Mouse (Mus musculus) right cerebral cortex, adult 2 months (tissue): ENCODE measurements around the gene Myl12a.
"Not testable (repeated sequence)": the region's sequence is repeated elsewhere in the genome, so short reads cannot be mapped to it uniquely, and the experiment has no call there.

Experiments
- DNase-seq, 2 experiments: peaks; one replicate each; pipeline ENCODE4 v3.0.0; 2021 to 2022; ENCODE audit warnings: low spot score in 2 of 2

Myl12a gene

DNA sequence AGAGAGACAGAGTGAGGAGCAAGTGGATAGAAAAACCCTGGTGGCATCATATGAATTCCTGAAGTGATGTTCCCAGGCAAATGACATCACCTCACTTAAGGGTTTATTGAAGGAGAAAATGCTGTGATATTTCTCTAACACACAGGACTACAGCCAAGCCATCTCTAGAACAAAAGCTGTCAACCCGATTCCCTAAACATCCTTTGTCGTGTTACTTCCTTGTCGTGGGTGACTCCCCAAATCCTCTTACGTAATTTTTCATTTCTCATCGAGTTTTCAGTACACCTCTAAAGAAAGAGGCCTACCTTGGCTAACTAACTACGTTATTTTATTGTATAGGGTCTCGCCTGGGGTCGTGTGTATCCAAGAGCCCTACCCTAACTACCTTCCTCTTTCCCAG lies 13.2 kb downstream of the Myl12a start:
- no peak for DNase-seq

DNA sequence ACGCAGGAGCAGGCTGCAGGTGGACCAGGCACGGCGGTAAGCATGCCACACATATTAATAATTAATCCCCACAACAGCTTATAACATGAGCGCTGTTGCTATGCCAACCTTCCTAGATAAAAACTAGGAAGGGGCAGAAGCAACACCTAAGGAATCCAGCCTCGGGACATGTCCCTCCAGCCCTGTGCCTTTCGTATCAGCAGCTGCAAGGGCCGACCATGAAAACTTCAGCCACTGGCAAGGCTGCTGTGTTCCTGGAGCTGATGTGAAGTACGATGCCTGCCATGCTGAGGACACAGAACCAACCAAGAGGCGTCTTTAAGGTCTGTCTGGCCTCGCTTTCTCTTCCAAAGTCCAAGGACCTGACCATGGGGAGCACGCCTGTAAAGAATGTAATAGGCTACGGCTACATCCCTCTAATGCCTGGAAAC lies 14.3 kb downstream of the Myl12a start:
- no peak for DNase-seq

DNA sequence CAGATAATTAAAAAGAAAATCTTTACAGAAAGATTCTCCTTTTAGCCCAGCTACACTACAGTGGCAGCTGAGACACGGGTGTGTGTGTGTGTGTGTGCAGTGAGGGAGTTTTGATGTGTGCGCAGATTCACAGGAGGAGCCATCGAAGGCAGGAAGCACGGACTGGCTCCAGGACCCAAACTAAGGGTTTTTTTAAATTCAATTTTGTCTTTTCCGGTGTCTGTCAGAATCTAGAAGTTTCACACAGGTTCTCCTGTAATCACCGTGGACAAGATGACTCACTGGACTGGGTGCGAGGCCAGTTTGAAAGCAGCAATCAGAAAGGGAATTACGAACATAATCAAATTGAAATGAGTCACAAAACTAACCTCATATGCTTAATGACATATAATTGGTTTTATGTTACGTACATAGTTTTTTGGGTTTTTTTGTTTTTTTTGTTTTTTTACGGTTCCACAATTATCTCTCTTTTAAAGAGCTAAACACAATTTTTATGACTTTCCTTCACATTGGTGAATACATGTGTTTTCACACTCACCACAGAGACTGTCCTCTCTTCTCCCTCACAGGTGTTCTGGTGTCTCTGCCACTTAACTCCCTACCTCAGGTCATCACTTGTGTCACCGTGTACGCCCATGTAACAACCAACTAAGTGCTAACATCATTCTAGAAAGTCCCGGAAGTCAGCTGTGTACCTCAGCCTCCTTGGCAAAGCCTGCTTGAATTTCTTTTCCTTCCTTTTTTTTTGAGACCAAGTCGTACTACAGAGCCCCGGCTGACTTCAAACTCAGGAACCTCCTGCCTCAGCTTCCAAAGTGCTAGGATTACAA lies 15.6 kb downstream of the Myl12a start:
- no peak for DNase-seq

DNA sequence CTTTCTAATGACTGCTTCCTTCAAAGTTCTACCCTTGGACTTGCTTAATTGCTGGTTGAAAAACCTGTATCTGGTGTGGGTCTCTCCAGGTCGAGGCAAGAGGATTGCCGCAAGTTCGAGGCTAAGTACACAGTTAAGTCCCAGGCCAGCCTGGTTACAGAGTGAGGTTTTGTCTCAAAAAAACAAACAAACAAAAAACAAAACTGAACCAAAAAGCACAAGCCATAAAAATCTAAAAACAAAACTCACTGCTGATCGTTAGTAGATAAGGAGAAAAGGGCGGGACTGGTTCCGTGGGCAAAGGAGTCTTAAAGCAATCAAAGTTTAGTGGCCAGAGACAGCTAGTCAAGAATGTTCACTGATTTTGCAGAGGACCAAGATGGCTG lies 16.3 kb downstream of the Myl12a start:
- no peak for DNase-seq

DNA sequence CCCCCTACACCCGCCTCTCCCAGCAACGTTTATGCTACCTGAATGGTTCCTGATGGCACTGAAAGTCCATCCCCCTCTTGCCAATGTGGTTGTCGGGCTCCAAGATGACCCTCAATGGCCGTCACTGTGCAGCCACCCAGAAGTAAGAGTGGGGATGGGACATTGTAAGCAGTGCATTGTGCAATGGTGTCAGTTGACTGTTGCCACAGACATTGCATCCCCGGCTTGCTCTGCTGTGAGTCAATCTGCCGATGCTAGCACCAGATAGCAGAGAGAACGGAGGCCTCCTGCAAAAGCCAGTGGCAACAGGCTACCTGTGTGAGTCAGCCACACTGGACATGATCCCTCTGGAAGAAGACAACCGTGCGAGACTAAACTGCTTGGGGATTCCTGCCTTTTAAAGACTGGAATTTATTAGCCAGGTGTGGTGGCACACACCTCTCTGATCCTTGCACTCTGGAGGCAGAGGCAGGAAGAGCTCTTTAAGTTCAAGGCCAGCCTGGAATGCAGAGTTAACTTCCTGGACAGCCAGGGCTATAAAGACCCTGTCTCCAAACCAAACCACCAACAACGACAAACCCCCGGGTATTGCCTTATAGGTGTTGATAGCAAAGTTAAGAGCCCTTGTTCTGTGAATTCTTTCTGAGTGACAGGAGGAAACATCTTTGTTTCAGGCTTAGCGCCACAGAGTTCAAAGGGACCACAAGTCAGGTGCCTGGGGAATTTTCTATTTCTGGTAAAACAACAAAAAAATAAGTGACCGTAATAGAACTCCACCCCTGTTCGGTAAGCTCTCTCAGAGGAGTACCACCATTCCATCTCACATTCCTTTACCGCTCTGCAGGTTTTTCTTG lies 16.9 kb downstream of the Myl12a start:
- DNase-seq = no peak

DNA sequence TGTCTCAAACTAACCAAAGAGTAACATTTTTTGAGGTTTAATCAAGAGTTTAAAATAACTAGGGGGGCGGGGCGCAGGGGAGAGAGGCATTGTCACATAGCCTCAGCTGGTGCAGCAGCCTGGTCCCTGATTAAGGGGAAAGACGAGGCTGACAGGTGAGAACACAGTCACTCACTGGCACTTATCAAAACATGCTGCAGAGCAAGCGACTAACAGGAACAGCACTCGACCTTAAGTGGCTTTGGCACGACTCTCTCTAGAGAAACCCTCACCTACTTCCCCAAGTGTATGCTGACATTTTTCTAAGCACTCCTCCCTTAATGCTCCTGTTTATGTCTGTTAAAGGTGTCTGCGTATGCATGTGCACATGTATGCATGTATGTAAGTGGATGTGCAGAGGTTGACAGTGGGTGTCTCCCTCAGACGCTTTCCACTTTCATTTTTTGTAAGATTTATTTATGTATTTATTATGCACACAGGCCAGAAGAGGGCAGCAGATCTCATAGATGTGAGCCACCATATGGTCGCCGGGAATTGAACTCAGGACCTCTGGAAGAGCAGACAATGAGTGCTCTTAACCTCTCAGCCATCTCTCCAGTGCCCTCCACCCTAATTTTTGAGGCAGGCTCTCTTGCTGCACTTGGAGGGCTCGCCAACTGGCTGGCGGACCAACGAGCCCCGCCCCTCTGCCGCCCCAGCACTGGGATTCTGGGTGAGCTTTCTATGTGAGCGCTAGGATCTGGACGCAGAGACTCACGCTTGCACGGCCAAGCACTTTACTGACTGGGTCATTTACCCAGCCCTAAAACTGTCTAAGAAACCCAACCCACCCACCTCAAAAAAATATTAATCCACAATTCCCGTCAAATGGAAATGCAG lies 23.1 kb downstream of the Myl12a start:
- no peak for DNase-seq

DNA sequence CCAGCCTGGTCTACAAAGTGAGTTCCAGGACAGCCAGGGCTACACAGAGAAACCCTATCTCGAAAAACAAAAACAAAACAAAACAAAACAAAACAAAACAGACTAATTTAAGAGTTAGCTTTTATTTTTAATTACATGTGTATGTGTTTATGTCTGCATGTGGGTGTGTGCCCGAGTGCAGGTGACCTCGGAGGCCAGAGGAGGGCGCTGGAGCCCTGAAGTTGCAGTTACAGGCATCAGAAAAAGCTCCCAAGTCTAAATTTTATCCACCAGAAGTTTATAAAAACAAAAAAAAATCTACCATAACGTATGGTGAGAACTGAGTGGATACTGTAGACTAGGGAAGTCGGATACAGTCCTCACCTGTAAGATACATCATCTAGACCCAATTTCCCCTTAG lies 24.9 kb downstream of the Myl12a start:
- DNase-seq = no peak

DNA sequence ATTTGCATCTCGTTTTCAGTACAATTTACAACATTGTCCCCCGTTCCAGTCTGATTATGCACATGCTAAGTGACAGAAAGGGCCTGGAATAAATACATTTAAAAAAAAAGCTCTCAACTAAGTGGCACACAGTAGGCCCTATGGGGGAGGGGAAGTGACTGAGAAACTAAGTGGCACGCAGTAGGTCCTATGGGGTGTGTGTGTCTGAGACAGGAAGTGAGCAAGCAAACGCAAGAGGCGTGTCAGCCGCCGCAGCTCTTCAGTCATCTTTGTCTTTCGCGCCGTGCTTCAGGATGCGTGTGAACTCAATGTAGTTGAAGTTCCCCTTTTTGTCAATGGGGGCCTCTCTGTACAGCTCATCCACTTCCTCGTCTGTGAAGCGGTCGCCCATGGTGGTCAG lies 28.6 kb downstream of the Myl12a start:
- not testable (repeated sequence) for DNase-seq

DNA sequence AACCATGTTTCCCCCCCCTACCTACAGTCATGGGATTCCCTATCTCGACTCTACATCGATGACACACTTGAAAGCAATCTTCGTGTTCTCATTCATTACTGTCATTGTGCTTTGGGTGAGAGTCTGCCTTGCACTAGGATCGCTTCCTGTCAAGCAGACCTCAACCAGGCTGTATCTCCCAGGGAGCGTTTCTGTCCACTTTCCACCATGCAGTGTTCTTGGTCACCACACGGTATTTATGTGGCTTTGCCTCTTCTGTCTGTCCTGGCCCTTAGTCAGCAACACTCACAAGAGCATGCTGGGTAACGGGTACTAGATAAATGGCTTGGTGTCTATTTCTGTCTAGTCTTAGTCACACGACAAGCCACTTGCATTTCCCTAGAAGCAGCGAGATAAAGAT lies 29.3 kb downstream of the Myl12a start:
- DNase-seq = no peak

DNA sequence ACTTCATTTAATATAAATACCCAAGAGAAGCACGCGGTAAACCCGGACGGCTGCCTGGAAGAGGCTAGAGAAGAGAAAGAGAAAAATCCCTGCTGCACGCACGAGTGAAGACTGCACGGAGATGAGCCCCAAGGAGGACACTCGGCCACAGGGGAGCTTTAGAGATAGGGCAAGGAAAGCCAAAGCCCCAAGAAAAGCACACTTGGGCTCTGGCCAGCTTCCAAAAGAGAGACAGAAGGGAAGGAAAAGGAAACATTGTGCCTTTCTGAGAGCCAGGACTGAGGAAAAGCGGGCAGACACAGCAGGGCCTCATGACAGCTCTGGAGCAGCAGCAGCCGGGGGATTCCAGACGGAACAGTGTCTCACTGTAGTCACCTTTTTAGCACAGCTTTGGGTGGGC lies 31.5 kb downstream of the Myl12a start:
- DNase-seq = no peak

DNA sequence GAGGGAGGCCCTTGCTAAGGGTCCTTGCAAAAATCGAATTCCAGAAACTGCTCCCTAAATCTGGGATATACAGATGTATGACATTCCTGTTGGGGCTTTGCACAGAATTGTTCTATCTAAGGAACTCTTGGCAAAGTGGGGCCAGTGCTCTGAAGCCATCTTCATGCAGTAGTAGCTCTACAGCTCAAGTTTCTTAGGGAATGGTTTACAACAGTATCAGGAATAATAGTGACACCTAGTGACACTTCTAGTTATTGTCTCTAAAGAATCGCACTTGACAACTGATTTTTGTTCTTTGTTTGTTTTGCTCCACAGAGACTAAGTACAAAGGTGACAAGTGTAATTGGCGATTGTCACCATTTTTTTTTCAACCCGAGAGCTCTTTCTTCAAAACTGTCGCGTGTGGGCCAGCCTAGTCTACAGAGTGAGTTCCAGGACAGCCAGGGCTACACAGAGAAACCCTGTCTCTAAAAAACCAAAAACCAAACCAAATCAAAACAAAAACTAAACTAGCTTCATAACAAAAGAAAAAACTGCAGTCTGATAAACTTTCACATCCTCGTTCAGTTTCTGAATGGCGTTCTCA lies 34.0 kb downstream of the Myl12a start:
- DNase-seq = no peak

DNA sequence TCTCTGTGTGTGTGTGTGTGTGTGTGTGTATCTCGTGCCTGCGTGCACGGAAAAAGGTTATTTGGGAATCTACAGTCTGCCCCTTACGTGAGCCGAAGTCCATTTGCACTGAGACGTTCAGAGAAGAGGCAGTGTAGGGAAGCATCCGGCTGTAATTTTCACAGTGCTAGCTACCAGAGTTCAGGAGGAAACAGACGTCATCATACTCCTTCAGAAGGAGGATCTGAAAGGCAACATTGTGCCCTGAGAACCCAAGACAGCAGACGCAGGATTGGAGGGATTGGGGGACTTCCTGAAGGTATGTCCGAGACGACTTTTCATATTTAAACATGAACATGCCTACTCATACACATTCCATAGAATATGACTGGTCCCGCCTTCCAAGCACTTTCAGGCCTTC lies 35.0 kb downstream of the Myl12a start:
- DNase-seq = no peak

DNA sequence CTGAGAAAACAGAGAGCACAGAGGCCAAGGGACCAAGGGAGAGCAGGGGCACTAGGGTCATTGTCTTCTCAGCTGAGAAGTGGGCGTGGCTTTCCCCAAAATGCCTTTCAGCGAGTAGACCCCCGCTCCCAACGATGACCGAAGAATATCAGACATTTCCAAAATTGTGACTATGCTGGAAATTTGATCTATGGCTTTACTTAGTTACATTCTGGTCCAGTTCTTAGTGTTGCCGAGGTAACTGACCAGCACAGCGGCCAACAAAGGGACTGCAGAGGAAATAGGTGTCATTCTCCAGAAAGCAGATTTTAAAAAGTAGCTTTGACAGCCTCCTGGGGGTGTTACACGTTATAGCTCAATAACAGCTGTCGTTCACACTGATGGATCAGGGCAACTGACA lies 35.5 kb downstream of the Myl12a start:
- no peak for DNase-seq

DNA sequence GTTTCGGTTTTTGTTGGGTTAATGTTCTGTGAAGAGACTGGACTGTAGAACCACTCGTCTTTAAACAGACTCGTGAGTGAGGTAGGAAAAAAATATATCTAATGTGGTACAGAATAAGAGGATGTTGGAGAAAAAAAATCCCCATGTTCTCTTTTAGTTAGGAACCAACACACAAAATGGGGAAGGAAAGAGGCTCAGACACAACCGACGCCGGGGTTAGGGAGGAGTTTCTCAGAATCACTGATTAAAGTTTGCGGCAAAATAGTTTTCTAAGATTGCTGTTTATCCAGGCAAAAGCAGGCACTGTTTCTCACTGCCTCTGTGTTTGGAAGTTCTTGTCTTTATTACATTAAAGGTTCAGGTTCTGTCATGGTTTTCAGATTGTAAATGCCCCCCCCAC lies 36.6 kb downstream of the Myl12a start:
- DNase-seq = no peak

DNA sequence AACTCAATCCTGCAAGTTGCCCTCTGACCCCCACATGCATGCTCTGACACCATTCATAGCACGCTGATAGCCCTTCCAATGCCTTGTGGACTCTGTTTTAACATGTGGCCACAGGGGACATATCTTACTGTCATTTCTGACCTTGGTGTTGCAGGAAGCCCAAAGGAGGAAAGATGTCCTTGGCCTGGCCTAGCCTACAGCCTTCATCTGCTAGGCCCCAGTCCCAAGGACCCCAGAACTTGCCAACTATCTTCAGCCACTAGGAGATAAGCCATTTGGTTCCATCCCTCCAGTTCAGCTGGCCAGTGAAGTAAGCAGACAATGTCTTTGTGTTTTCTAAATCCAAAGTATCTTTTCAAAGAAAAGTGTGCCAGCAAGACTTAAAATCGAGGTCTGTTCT lies 37.4 kb downstream of the Myl12a start:
- DNase-seq = no peak

DNA sequence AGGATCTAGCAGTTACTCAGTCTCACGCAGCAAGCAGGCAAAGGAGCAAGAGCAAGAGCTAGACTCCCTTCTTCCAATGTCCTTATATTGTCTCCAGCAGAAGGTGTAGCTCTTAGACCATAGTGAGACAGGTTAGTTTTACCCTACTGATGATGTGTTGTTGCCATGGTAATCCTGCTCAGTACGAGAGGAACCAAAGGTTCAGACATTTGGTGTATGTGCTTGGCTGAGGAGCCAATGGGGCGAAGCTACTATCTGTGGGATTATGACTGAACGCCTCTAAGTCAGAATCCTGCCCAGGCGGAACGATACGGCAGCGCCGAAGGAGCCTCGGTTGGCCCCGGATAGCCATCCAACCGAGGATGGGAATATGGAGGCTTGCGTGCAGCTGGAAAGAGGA lies 39.1 kb downstream of the Myl12a start:
- DNase-seq = peak; percentile 99 to 100

DNA sequence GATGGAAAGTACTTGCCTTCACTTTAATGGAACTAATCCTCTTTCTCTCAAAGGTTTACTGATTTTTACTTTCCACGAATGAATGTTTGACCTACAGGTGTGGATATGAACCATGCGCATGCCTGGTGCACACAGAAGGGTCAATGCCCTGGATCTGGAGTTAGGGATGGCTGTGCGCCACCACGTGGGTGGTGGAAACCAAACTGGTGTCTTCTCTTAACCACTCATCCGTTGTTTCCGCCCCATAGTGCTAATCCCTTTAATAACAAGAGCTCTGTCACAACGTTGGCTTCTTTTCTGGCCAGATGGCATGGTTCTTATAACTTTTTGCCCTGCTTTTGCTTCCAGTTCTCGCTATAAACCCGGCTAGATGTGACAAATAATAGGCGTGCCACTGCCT lies 51.4 kb downstream of the Myl12a start:
- DNase-seq = no peak

DNA sequence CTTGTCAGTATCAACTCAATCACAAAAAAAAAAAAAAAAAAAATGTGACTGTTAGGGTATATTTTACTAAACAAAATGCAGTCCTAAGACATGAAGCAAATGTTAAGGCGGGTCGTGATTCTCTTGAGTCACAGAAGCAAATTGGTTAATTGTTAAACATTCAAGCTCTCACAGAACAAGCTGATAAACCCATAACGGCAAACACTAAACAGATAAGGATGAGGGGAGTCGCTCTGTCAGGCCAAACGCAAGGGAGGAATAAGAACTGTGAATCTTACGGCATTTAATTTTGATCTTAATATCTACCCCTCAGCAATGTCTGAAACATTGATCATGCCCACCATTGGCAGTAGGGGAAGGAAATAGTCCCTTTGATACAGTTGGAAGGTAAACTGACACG lies 53.5 kb downstream of the Myl12a start:
- no peak for DNase-seq

DNA sequence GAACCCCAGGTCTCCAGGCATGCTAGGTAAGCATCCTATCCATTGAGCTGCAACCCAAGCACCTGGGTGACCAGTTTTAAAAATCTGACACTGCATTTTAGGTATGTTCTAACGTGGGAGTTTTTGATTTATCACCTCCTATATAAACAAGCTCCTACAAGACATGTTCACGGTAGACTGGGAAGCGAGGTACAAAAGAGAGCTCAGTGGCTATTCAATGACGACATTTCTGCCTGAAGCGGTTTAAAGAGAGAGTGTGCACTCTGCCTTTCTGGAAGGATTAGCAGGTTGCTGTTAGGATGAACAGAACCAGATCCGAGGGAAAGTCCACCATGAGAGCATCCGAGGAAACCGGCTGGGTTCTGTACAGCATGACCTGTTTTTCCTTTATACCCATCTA lies 54.0 kb downstream of the Myl12a start:
- no peak for DNase-seq

DNA sequence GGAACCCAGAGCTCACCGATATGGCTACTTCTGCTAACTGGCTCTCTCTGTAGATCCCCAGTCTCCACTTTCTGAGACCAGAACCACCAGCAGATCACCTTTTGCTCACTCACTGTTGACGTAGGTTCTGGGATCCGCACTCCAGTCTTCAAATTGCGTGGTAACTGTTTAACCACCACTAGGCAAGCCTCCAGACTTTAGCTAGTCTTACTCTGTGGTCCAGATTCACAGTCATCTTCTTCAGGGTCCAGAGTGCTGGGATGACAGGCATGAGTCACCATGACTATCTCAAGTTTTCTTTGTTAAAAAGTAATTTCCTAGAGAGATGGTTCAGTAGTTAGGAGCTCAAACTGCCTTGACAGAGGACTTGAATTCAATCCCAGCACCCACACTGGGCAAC lies 58.9 kb downstream of the Myl12a start:
- no peak for DNase-seq
